Mouse (Mus musculus) liver, embryonic 14.5 days (tissue): ENCODE measurements around the gene Fam49a. TPM values are rescaled to one million over a fixed set of nuclear protein-coding genes. Genes with fewer than 3 reads are reported as not detected.
"Not testable (repeated sequence)": the region's sequence is repeated elsewhere in the genome, so short reads cannot be mapped to it uniquely, and the experiment has no call there.

ENCODE experiments used
- ATAC-seq: fragments of 200-750 bp; cut with Nextera tagmentation; 2 replicates; pipeline ENCODE4 v1.8.0; 2017; ENCODE audit warnings: moderate number of reproducible peaks, mild to moderate bottlenecking, moderate library complexity; ENCODE audit not compliant: insufficient read depth
- DNase-seq, 3 experiments: peaks; one replicate each; pipeline ENCODE4 v3.0.0-alpha.2; 2012 to 2013; ENCODE audit warnings: low read depth in 3 of 3, low spot score in 3 of 3
- H3K27ac ChIP-seq: fragments of 300-500 bp; sonication (generic); 2 replicates; pipeline ENCODE4 v1.5.1; 2014; ENCODE audit warnings: moderate library complexity, mild to moderate bottlenecking, control low read depth, inconsistent platforms
- H3K27me3 ChIP-seq: fragments of 300-500 bp; sonication (generic); 2 replicates; pipeline ENCODE4 v1.6.1; 2014; ENCODE audit warnings: mild to moderate bottlenecking, low read length, moderate library complexity; ENCODE audit not compliant: control insufficient read depth, insufficient read depth
- H3K36me3 ChIP-seq: fragments of 300-500 bp; sonication (generic); replicated peaks from 2 replicates; pipeline ENCODE4 v1.6.1; 2014; ENCODE audit warnings: low read depth; ENCODE audit not compliant: control insufficient read depth, insufficient read depth
- H3K4me1 ChIP-seq, 2 experiments: fragments of 200-500 bp in 1 of 2; fragments of 300-500 bp in 1 of 2; sonication (generic) in 1 of 2; replicated peaks; 2 replicates each; pipeline ENCODE4 v1.6.1; 2012 to 2014; ENCODE audit warnings: antibody characterized with exemption in 1 of 2, inconsistent platforms in 1 of 2, low read length in 1 of 2; ENCODE audit not compliant: control insufficient read depth in 2 of 2, insufficient read depth in 2 of 2
- H3K4me2 ChIP-seq: fragments of 300-500 bp; sonication (generic); 2 replicates; pipeline ENCODE4 v1.6.1; 2014; ENCODE audit warnings: low read depth, mild to moderate bottlenecking, control low read depth, moderate library complexity
- H3K4me3 ChIP-seq, 2 experiments: fragments of 200-500 bp in 1 of 2; fragments of 300-500 bp in 1 of 2; sonication (generic) in 1 of 2; 2 replicates each; pipeline ENCODE4 v1.5.1; 2012 to 2014; ENCODE audit warnings: low read depth in 2 of 2, low read length in 2 of 2, mild to moderate bottlenecking in 2 of 2, control low read depth in 1 of 2, inconsistent platforms in 1 of 2, moderate library complexity in 1 of 2; ENCODE audit not compliant: insufficient read depth in 1 of 2
- H3K9ac ChIP-seq: fragments of 300-500 bp; sonication (generic); replicated peaks from 2 replicates; pipeline ENCODE4 v1.6.1; 2014; ENCODE audit warnings: mild to moderate bottlenecking, control low read depth, moderate library complexity
- H3K9me3 ChIP-seq: fragments of 300-500 bp; sonication (generic); 2 replicates; pipeline ENCODE4 v1.6.1; 2016; ENCODE audit warnings: low read length, mixed read lengths; ENCODE audit not compliant: control insufficient read depth
- CTCF ChIP-seq: IDR thresholded peaks from 2 replicates; pipeline ENCODE4 v1.5.1; 2016; ENCODE audit warnings: antibody characterized with exemption, low read depth, control low read depth
- EP300 ChIP-seq: IDR thresholded peaks from 2 replicates; pipeline ENCODE4 v1.6.1; 2016; ENCODE audit warnings: antibody characterized with exemption, low read depth
- WGBS: fragments of 180-500 bp; shearing (Covaris S2); extraction: QIAGEN DNeasy Blood & Tissue Kit; methylation state at CpG from one replicate; pipeline ENCODE4 v1.1.7; 2014; ENCODE audit not compliant: insufficient replicate concordance; 5-methylcytosine and 5-hydroxymethylcytosine counted together
- polyA plus RNA-seq, 2 experiments: library from polyadenylated mRNA; depleted of rRNA in 1 of 2; stranded (reverse) in 1 of 2; unstranded in 1 of 2; fragments of >200 nt; fragmentation: Nextera tagmentation in 1 of 2; extraction: Ambion mirVana in 1 of 2; gene quantifications; 2 replicates each; pipeline versions ENCODE4 v1.2.1 to v1.2.3; 2012 to 2014

Fam49a gene
- polyA plus RNA-seq, 2 experiments: 1.0 to 2.4 TPM

- WGBS: 72% methylated on average over 4 of the region's 4 CpGs
- H3K4me1 ChIP-seq: no peaks in the 10 kb centered on the region
Observed at GRCm38 (mm10) chr12:12232097-12232496, 29.8 kb upstream of the Fam49a start.

GRCm38 (mm10) chr12:12236978-12237377 lies 25.0 kb upstream of the Fam49a start:
- DNase-seq: no peak
- Histone ChIP-seq H3K27ac (no peak overlapping the region), H3K9me3 (no peaks in the 10 kb centered on the region), H3K4me1 (no peaks in the 10 kb centered on the region), H3K4me3 (no peak overlapping the region), H3K27me3 (no peaks in the 10 kb centered on the region), H3K4me2 (no peak overlapping the region), H3K36me3 (no peaks in the 10 kb centered on the region), H3K9ac (no peak overlapping the region)
- TF ChIP-seq CTCF (no peak), EP300 (no peak)
- WGBS: 47% methylated on average over 5 of the region's 5 CpGs
- no peak for ATAC-seq

More at GRCm38 (mm10) chr12:12232097-12232496, 29.8 kb upstream of the Fam49a start:
- Histone ChIP-seq H3K27ac (no peak overlapping the region), H3K4me2 (no peak overlapping the region), H3K9ac (no peak overlapping the region), H3K36me3 (no peaks in the 10 kb centered on the region), H3K9me3 (no peaks in the 10 kb centered on the region), H3K4me3 (no peak overlapping the region), H3K27me3 (no peaks in the 10 kb centered on the region)
- no peak for DNase-seq
- no peak for TF ChIP-seq CTCF
- TF ChIP-seq EP300: no peak
- no peak for ATAC-seq

DNA sequence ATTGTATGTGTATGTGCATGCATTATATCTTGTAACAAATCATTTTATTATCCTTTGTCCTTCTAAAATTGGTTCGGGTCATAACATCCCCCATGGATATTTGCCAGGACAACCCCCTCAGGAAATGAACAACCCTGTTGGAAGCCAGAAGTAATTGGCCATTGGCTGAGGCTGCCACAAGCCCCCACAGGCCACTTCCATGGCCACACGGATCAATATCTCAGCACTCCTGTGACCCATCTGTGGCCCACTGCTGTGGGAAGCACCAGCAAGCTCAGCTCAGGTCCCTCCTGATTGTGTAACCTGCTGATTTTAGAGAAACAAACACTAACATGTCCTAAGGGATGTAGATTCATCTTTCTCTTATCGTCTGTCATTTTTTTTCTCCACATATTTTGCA lies 22.4 kb upstream of the Fam49a start:
- DNase-seq (no peak), ATAC-seq (no peak)
- Histone ChIP-seq H3K9ac (no peak overlapping the region), H3K36me3 (no peaks in the 10 kb centered on the region), H3K27ac (no peak overlapping the region), H3K27me3 (no peaks in the 10 kb centered on the region), H3K9me3 (no peaks in the 10 kb centered on the region), H3K4me2 (no peak overlapping the region), H3K4me3 (no peak overlapping the region), H3K4me1 (no peaks in the 10 kb centered on the region)
- WGBS: 45% methylated on average over 3 of the region's 3 CpGs
- TF ChIP-seq CTCF (no peak), EP300 (no peak)

DNA sequence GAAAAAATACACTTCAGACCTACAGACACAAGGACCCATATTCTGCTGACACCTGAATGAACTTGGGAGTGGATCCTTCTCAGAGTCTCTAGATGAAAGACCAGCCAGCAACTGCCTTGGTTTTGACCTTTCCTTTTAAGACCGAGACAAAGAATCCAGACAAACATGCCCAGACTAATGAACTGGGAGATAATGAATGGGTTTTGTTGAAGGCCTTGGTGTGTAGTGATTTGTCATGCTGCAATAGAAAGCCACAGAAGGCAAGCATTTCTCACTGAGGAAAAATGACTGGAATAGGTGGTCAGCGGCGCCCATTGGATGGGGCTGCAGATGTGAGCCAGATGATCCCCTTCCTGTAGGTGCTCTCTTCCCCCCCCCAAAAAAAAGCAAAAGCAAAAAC lies 18.8 kb upstream of the Fam49a start:
- Histone ChIP-seq H3K9ac (no peak overlapping the region), H3K36me3 (no peaks in the 10 kb centered on the region), H3K9me3 (no peaks in the 10 kb centered on the region), H3K4me2 (no peak overlapping the region), H3K27ac (no peak overlapping the region), H3K4me1 (no peaks in the 10 kb centered on the region), H3K27me3 (no peaks in the 10 kb centered on the region), H3K4me3 (no peak overlapping the region)
- TF ChIP-seq CTCF (no peak), EP300 (no peak)
- ATAC-seq (no peak), DNase-seq (no peak)
- WGBS: 68% methylated on average over 3 of the region's 3 CpGs

GRCm38 (mm10) chr12:12247023-12247422 lies 14.9 kb upstream of the Fam49a start:
- not testable (repeated sequence) for H3K4me2 ChIP-seq, H3K4me3 ChIP-seq, H3K36me3 ChIP-seq, H3K9ac ChIP-seq, H3K9me3 ChIP-seq, H3K4me1 ChIP-seq, ATAC-seq, H3K27ac ChIP-seq, DNase-seq, H3K27me3 ChIP-seq
- WGBS: 78% methylated on average over 4 of the region's 4 CpGs
